Mouse (Mus musculus): ENCODE data around the gene Mblac1. TPM values are rescaled to one million over a fixed set of nuclear protein-coding genes. Genes with fewer than 3 reads are reported as not detected.

Gene Mblac1
- polyA plus RNA-seq, 1 experiment from 2014 or later = 14.6 TPM

- Histone ChIP-seq H3K36me3 (no peaks in the 10 kb centered on the region), H3K9me3 (no peaks in the 10 kb centered on the region), H3K4me2 (no peak overlapping the region), H3K4me3 (no peak overlapping the region), H3K27me3 (no peaks in the 10 kb centered on the region), H3K27ac (no peak overlapping the region), H3K4me1 (replicated peaks) (no peaks in the 10 kb centered on the region), H3K9ac (no peak overlapping the region)
- no peak for ATAC-seq (ENCODE audit: low FRiP score)
- 63% methylated on average over 3 of the region's 3 CpGs for WGBS
Observed at GRCm38 (mm10) chr5:138223287-138223686, 29.2 kb downstream of the Mblac1 start.

- no peak within 1 kb of the TSS for H3K4me3 ChIP-seq
- no peaks in the 10 kb centered on the region for H3K27me3 ChIP-seq
- H3K27ac ChIP-seq = no peak within 1 kb of the TSS
- ATAC-seq (ENCODE audit: low FRiP score) = no peak
- no peaks in the 10 kb centered on the region for H3K9me3 ChIP-seq
- no peak within 1 kb of the TSS for H3K9ac ChIP-seq
- no peaks in the 10 kb centered on the region for H3K36me3 ChIP-seq
- no peaks in the 10 kb centered on the region for H3K4me1 ChIP-seq (replicated peaks)
- no peak within 1 kb of the TSS for H3K4me2 ChIP-seq
- 58% methylated on average over 2 of the region's 2 CpGs for WGBS
Observed at GRCm38 (mm10) chr5:138225700-138226099, 31.6 kb downstream of the Mblac1 start, which contains the start of gene Nxpe5. Gene Nxpe5 (plus strand): TSS chr5:138225898.

DNA sequence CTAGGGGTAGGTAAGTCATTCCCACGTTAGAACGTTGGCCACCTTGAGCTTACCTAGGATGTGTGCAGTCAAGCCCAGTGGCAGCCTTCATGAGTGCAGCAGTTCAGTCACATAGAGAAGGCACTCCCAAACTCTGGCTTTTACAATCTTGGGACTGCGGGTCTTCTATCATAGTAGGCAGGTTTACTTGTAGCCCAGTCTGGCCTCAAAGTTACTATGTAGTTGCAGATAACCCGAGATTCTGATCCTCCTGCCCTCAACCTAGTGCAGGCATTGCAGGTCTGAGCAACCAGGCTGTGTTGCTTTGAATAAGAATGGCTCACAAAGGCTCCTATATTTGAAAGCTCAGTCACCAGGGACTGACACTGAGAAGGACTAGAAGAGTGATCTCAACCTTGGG lies 32.4 kb downstream of the Mblac1 start:
- Histone ChIP-seq H3K4me2 (no peak overlapping the region), H3K4me1 (replicated peaks) (no peaks in the 10 kb centered on the region), H3K27ac (no peak overlapping the region), H3K4me3 (no peak overlapping the region), H3K27me3 (no peaks in the 10 kb centered on the region), H3K36me3 (no peaks in the 10 kb centered on the region), H3K9ac (no peak overlapping the region), H3K9me3 (no peaks in the 10 kb centered on the region)
- no peak for ATAC-seq (ENCODE audit: low FRiP score)
- WGBS = 81% methylated on average over 4 of the region's 4 CpGs

DNA sequence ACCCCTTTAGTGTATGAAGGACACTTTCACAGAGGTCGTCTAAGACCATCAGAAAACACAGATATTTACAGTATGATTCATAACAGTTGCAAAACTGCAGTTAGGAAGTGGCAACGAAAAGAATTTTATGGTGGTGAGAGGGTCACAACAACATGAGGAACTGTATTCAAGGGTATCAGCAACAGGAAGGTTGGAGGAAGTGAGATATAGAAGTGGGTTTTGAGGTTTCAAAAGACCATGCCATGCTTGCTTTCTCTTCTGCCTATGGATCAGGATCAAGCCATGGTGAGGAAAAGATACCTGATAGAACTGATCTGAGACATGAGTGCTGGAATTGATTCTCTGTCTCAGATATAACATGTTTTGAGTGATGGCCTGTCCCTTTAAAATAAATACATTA lies 33.3 kb downstream of the Mblac1 start:
- Histone ChIP-seq H3K9me3 (no peaks in the 10 kb centered on the region), H3K4me1 (replicated peaks) (no peaks in the 10 kb centered on the region), H3K27me3 (no peaks in the 10 kb centered on the region), H3K9ac (no peak overlapping the region), H3K36me3 (no peaks in the 10 kb centered on the region), H3K4me3 (no peak overlapping the region), H3K4me2 (no peak overlapping the region), H3K27ac (no peak overlapping the region)
- ATAC-seq (ENCODE audit: low FRiP score) = no peak
- WGBS = 79% methylated on average over 2 of the region's 2 CpGs

GRCm38 (mm10) chr5:138228026-138228425 lies 33.9 kb downstream of the Mblac1 start:
- no peak for ATAC-seq (ENCODE audit: low FRiP score)
- H3K4me2 ChIP-seq = no peak overlapping the region
- WGBS = 58% methylated on average over 3 of the region's 3 CpGs

GRCm38 (mm10) chr5:138229511-138229910 lies 35.4 kb downstream of the Mblac1 start:
- 91% methylated on average over 3 of the region's 3 CpGs for WGBS
- no peak for ATAC-seq (ENCODE audit: low FRiP score)
- no peak overlapping the region for H3K27ac ChIP-seq

More at GRCm38 (mm10) chr5:138228026-138228425, 33.9 kb downstream of the Mblac1 start:
- no peak overlapping the region for H3K9ac ChIP-seq
- no peaks in the 10 kb centered on the region for H3K27me3 ChIP-seq
- no peaks in the 10 kb centered on the region for H3K9me3 ChIP-seq
- no peak overlapping the region for H3K4me3 ChIP-seq
- no peaks in the 10 kb centered on the region for H3K36me3 ChIP-seq
- no peak overlapping the region for H3K27ac ChIP-seq
- no peaks in the 10 kb centered on the region for H3K4me1 ChIP-seq (replicated peaks)

DNA sequence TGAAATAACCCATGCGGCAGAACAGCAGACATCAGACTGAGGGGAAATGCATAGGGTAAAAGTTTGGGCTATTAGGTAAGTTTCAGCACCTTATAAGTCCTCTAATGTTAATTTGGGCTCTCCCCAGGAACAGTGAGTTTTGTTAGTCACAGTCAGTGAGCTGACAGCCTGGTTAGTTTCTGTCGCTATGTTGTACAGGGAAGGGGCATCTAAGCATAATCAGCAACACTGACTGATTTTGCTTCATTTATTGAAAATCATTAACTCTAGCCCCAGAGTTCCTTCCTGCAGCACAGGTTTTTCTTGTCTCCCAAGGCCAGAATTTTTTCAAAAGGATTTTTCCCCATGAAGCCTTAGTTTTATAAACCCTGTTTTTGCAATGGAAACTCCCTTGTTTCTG lies 39.7 kb downstream of the Mblac1 start:
- H3K36me3 ChIP-seq = no peaks in the 10 kb centered on the region
- 84% methylated on average over 2 of the region's 2 CpGs for WGBS
- no peak overlapping the region for H3K27ac ChIP-seq
- H3K4me2 ChIP-seq = no peak overlapping the region
- ATAC-seq (ENCODE audit: low FRiP score) = no peak
- H3K4me1 ChIP-seq (replicated peaks) = no peaks in the 10 kb centered on the region
- no peaks in the 10 kb centered on the region for H3K9me3 ChIP-seq
- no peak overlapping the region for H3K4me3 ChIP-seq
- no peaks in the 10 kb centered on the region for H3K27me3 ChIP-seq
- H3K9ac ChIP-seq = no peak overlapping the region

More at GRCm38 (mm10) chr5:138229511-138229910, 35.4 kb downstream of the Mblac1 start:
- no peak overlapping the region for H3K4me3 ChIP-seq
- no peaks in the 10 kb centered on the region for H3K27me3 ChIP-seq
- no peak overlapping the region for H3K4me2 ChIP-seq
- H3K4me1 ChIP-seq (replicated peaks) = no peaks in the 10 kb centered on the region
- no peaks in the 10 kb centered on the region for H3K9me3 ChIP-seq
- H3K9ac ChIP-seq = peak overlapping the region; percentile 19; the same call in 1 of the 2 replicates
- no peaks in the 10 kb centered on the region for H3K36me3 ChIP-seq

GRCm38 (mm10) chr5:138234224-138234623 lies 40.1 kb downstream of the Mblac1 start:
- Histone ChIP-seq H3K4me2 (no peak overlapping the region), H3K27me3 (no peaks in the 10 kb centered on the region), H3K27ac (no peak overlapping the region), H3K9ac (no peak overlapping the region), H3K36me3 (no peaks in the 10 kb centered on the region), H3K9me3 (no peaks in the 10 kb centered on the region), H3K4me1 (replicated peaks) (no peaks in the 10 kb centered on the region), H3K4me3 (no peak overlapping the region)
- no peak for ATAC-seq (ENCODE audit: low FRiP score)

DNA sequence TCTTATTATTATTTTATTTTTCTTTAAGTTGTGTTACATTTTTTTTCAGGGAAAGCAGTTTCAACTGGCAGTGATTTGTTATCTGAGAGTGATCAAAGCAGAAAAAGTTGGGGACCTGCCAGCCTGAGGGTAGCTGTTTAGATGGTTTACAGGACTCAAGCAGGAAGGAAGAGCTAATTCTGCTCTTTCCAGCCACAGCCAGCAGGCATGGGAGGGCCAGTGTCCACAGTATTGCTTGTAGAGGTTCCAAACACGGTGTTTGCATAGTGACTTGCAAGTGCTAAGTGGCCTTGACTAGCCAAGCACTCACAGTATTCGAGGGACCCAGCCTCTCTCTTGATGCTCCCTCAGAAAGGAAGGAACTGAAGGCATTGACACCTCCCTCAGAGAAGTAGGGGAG lies 47.4 kb downstream of the Mblac1 start:
- Histone ChIP-seq H3K36me3 (no peaks in the 10 kb centered on the region), H3K27me3 (no peaks in the 10 kb centered on the region), H3K4me1 (replicated peaks) (no peaks in the 10 kb centered on the region), H3K9me3 (no peaks in the 10 kb centered on the region), H3K4me2 (no peak overlapping the region), H3K9ac (no peak overlapping the region), H3K4me3 (no peak overlapping the region), H3K27ac (no peak overlapping the region)
- WGBS = 48% methylated on average over 2 of the region's 2 CpGs
- ATAC-seq (ENCODE audit: low FRiP score) = no peak

MicroRNA genes within 50 kb of the gene (microRNA counts, 519-probe panel; counts per million panel counts)
- 4,931 counts per million, percentile 85 among the panel's probes with 10 or more counts for microRNA mmu-miR-106b
- 5,778 counts per million, percentile 95 among the panel's probes with 10 or more counts for microRNA mmu-miR-25
- microRNA mmu-miR-93 = 4,863 counts per million, percentile 81 among the panel's probes with 10 or more counts

Small RNA genes lying within 50 kb of the gene (microRNA-seq; reads per million reads assigned to microRNA genes)
- gene Mir106b = 9,259 reads per million, percentile 96 among the genes with 10 or more reads in this experiment
- 442 reads per million, percentile 67 among the genes with 10 or more reads in this experiment for gene Mir25
- 19,150 reads per million, percentile 97 among the genes with 10 or more reads in this experiment for gene Mir93

Other genes starting within 250 kb of the Mblac1 start
- gene Gjc3, start 231.2 kb upstream of the Mblac1 start, polyA plus RNA-seq (2015; fragmentation: Nextera tagmentation; extraction: Ambion mirVana) = 0.77 and 0.83 TPM in 2 replicates
- not detected in 2 replicates for gene Azgp1, start 212.8 kb upstream of the Mblac1 start, polyA plus RNA-seq (2015; fragmentation: Nextera tagmentation; extraction: Ambion mirVana)
- gene Smok3a, start 173.1 kb upstream of the Mblac1 start, polyA plus RNA-seq (2015; fragmentation: Nextera tagmentation; extraction: Ambion mirVana) = not detected in 2 replicates
- gene Smok3b, start 172.9 kb upstream of the Mblac1 start, polyA plus RNA-seq (2015; fragmentation: Nextera tagmentation; extraction: Ambion mirVana) = not detected in 2 replicates
- not detected in 2 replicates for gene Smok3c, start 141.1 kb upstream of the Mblac1 start, polyA plus RNA-seq (2015; fragmentation: Nextera tagmentation; extraction: Ambion mirVana)
- 27.1 and 27.2 TPM in 2 replicates for gene Zkscan1, start 109.2 kb upstream of the Mblac1 start, polyA plus RNA-seq (2015; fragmentation: Nextera tagmentation; extraction: Ambion mirVana)
- gene Zscan21, start 77.4 kb upstream of the Mblac1 start, polyA plus RNA-seq (2015; fragmentation: Nextera tagmentation; extraction: Ambion mirVana) = 102 and 113 TPM in 2 replicates
- gene Zfp113, start 38.6 kb upstream of the Mblac1 start, polyA plus RNA-seq (2015; fragmentation: Nextera tagmentation; extraction: Ambion mirVana) = 38.9 and 40.5 TPM in 2 replicates
- 308 and 322 TPM in 2 replicates for gene Cops6, start 33.2 kb upstream of the Mblac1 start, polyA plus RNA-seq (2015; fragmentation: Nextera tagmentation; extraction: Ambion mirVana)
- gene Ap4m1, start 22.3 kb upstream of the Mblac1 start, polyA plus RNA-seq (2015; fragmentation: Nextera tagmentation; extraction: Ambion mirVana) = 24.3 and 26.5 TPM in 2 replicates
- 109 and 111 TPM in 2 replicates for gene Mcm7, start 21.9 kb upstream of the Mblac1 start, polyA plus RNA-seq (2015; fragmentation: Nextera tagmentation; extraction: Ambion mirVana)
- gene Taf6, start 6.9 kb upstream of the Mblac1 start, polyA plus RNA-seq (2015; fragmentation: Nextera tagmentation; extraction: Ambion mirVana) = 85.4 and 90.9 TPM in 2 replicates
- 33.0 and 37.4 TPM in 2 replicates for gene Cnpy4, start 6.8 kb upstream of the Mblac1 start, polyA plus RNA-seq (2015; fragmentation: Nextera tagmentation; extraction: Ambion mirVana)
- not detected in 2 replicates for gene Nxpe5, start 31.6 kb downstream of the Mblac1 start, polyA plus RNA-seq (2015; fragmentation: Nextera tagmentation; extraction: Ambion mirVana)
- 91.7 and 95.8 TPM in 2 replicates for gene Lamtor4, start 61.2 kb downstream of the Mblac1 start, polyA plus RNA-seq (2015; fragmentation: Nextera tagmentation; extraction: Ambion mirVana)
- gene BC037034, start 69.7 kb downstream of the Mblac1 start, polyA plus RNA-seq (2015; fragmentation: Nextera tagmentation; extraction: Ambion mirVana) = 14.2 and 15.5 TPM in 2 replicates
- gene Gal3st4, start 78.5 kb downstream of the Mblac1 start, polyA plus RNA-seq (2015; fragmentation: Nextera tagmentation; extraction: Ambion mirVana) = 3.3 and 4.2 TPM in 2 replicates
- 0.09 and 0.10 TPM in 2 replicates for gene Gm43720, start 85.6 kb downstream of the Mblac1 start, polyA plus RNA-seq (2015; fragmentation: Nextera tagmentation; extraction: Ambion mirVana)
- 212 and 224 TPM in 2 replicates for gene Gpc2, start 85.7 kb downstream of the Mblac1 start, polyA plus RNA-seq (2015; fragmentation: Nextera tagmentation; extraction: Ambion mirVana)
- 5.8 and 6.0 TPM in 2 replicates for gene Stag3, start 85.9 kb downstream of the Mblac1 start, polyA plus RNA-seq (2015; fragmentation: Nextera tagmentation; extraction: Ambion mirVana)
- not detected in 2 replicates for gene Pvrig, start 147.6 kb downstream of the Mblac1 start, polyA plus RNA-seq (2015; fragmentation: Nextera tagmentation; extraction: Ambion mirVana)
- gene Zfp157, start 247.2 kb downstream of the Mblac1 start, polyA plus RNA-seq (2015; fragmentation: Nextera tagmentation; extraction: Ambion mirVana) = 70.2 and 75.4 TPM in 2 replicates